Mouse (Mus musculus): ENCODE results near the gene Pde11a.

- no peak for TF ChIP-seq CTCF (conservative IDR thresholded peaks at IDR 0.05; ENCODE audit: insufficient read depth, insufficient read length, low read depth, low read length)
- TF ChIP-seq POLR2A (IDR thresholded peaks at IDR 0.05; ENCODE audit: low read depth, low read length), result no peak
Measured at GRCm38 (mm10) chr2:76334596-76334995, 4.0 kb downstream of the Pde11a start.
